Mouse (Mus musculus) MEL (cell line): ENCODE measurements at regions not wholly inside any gene's neighbourhood (a gene's known extent, or its start where the extent isn't known, plus 50 kb on each side); places are given as distances from the start of the nearest gene placed in this dataset.

Experiments
- DNase-seq: peaks from one replicate; pipeline ENCODE4 v3.0.0; 2011; ENCODE audit warnings: low read depth, low spot score
- H3K27ac ChIP-seq: 2 replicates; pipeline ENCODE4 v1.5.1; 2012; ENCODE audit warnings: low read depth, mild to moderate bottlenecking, control low read depth, low read length, moderate library complexity; ENCODE audit not compliant: control insufficient read depth
- H3K27me3 ChIP-seq, 2 experiments: fragments of 150-350 bp in 1 of 2; sonication (generic) in 1 of 2; 2 replicates each; pipeline ENCODE4 v1.6.1; 2012; ENCODE audit warnings: low read length in 2 of 2, mild to moderate bottlenecking in 2 of 2, improper control_type of control experiment in 1 of 2, moderate library complexity in 1 of 2; ENCODE audit not compliant: insufficient read depth in 2 of 2, control insufficient read depth in 1 of 2
- H3K36me3 ChIP-seq, 2 experiments: 2 replicates each; pipeline ENCODE4 v1.6.1; 2012 to 2014; ENCODE audit warnings: low read length in 2 of 2, improper control_type of control experiment in 1 of 2, inconsistent platforms in 1 of 2, mild to moderate bottlenecking in 1 of 2; ENCODE audit not compliant: insufficient read depth in 2 of 2, control insufficient read depth in 1 of 2
- H3K4me1 ChIP-seq, 2 experiments: fragments of 150-350 bp in 1 of 2; sonication (generic) in 1 of 2; 2 replicates each; pipeline ENCODE4 v1.6.1; 2012; ENCODE audit warnings: low read length in 2 of 2, improper control_type of control experiment in 1 of 2, mild to moderate bottlenecking in 1 of 2; ENCODE audit not compliant: insufficient read depth in 2 of 2, control insufficient read depth in 1 of 2
- H3K4me3 ChIP-seq, 2 experiments: fragments of 150-350 bp in 1 of 2; sonication (generic) in 1 of 2; 2 replicates each; pipeline ENCODE4 v1.5.1; 2012; ENCODE audit warnings: low read depth in 2 of 2, low read length in 2 of 2, mild to moderate bottlenecking in 2 of 2, moderate library complexity in 2 of 2, control low read depth in 1 of 2, improper control_type of control experiment in 1 of 2; ENCODE audit not compliant: control insufficient read depth in 1 of 2, insufficient read depth in 1 of 2
- H3K79me2 ChIP-seq: 2 replicates; pipeline ENCODE4 v1.6.1; 2012; ENCODE audit warnings: mild to moderate bottlenecking, low read length, moderate library complexity; ENCODE audit not compliant: control insufficient read depth, poor library complexity, insufficient read depth
- H3K9ac ChIP-seq: 2 replicates; pipeline ENCODE4 v1.6.1; 2012; ENCODE audit warnings: low read depth, mild to moderate bottlenecking, control low read depth, low read length, moderate library complexity; ENCODE audit not compliant: control insufficient read depth, poor library complexity, severe bottlenecking
- H3K9me3 ChIP-seq: fragments of 150-350 bp; sonication (generic); replicated peaks from 2 replicates; pipeline ENCODE4 v1.6.1; 2012; ENCODE audit warnings: mild to moderate bottlenecking, low read length, improper control_type of control experiment, moderate library complexity; ENCODE audit not compliant: insufficient read depth
- CHD2 ChIP-seq: IDR thresholded peaks from 2 replicates; pipeline ENCODE4 v1.6.1; 2011; ENCODE audit warnings: low read length, improper control_type of control experiment
- E2F4 ChIP-seq: IDR thresholded peaks from 2 replicates; pipeline ENCODE4 v1.6.1; 2011; ENCODE audit warnings: low read depth, low read length, improper control_type of control experiment, borderline replicate concordance
- ELF1 ChIP-seq: IDR thresholded peaks from 2 replicates; pipeline ENCODE4 v1.6.1; 2014; ENCODE audit warnings: low read depth, mild to moderate bottlenecking, inconsistent platforms, low read length, improper control_type of control experiment, moderate library complexity
- EP300 ChIP-seq, 2 experiments: IDR thresholded peaks; 2 replicates each; pipeline ENCODE4 v1.6.1; 2011; ENCODE audit warnings: improper control_type of control experiment in 2 of 2, low read length in 2 of 2, low read depth in 1 of 2, mild to moderate bottlenecking in 1 of 2
- ETS1 ChIP-seq: IDR thresholded peaks from 2 replicates; pipeline ENCODE4 v1.6.1; 2012; ENCODE audit warnings: low read depth, mild to moderate bottlenecking, inconsistent platforms, low read length, improper control_type of control experiment, moderate library complexity
- GATA1 ChIP-seq: IDR thresholded peaks from 2 replicates; pipeline ENCODE4 v1.6.1; 2011; ENCODE audit warnings: low read depth, low read length, improper control_type of control experiment
- HCFC1 ChIP-seq: IDR thresholded peaks from 2 replicates; pipeline ENCODE4 v1.6.1; 2012; ENCODE audit warnings: low read depth, mild to moderate bottlenecking, inconsistent platforms, low read length, improper control_type of control experiment, moderate library complexity
- JUND ChIP-seq: IDR thresholded peaks from 2 replicates; pipeline ENCODE4 v1.6.1; 2011; ENCODE audit warnings: low read depth, mild to moderate bottlenecking, improper control_type of control experiment, low read length
- KAT2A ChIP-seq: conservative IDR thresholded peaks from 2 replicates; pipeline ENCODE4 v1.6.1; 2012; ENCODE audit warnings: low read depth, low read length, improper control_type of control experiment, inconsistent platforms
- MAX ChIP-seq: IDR thresholded peaks from 2 replicates; pipeline ENCODE4 v1.6.1; 2011; ENCODE audit warnings: low read length, improper control_type of control experiment
- MAZ ChIP-seq: IDR thresholded peaks from 2 replicates; pipeline ENCODE4 v1.6.1; 2012; ENCODE audit warnings: low read depth, mild to moderate bottlenecking, inconsistent platforms, low read length, improper control_type of control experiment
- MXI1 ChIP-seq: IDR thresholded peaks from 2 replicates; pipeline ENCODE4 v1.6.1; 2011; ENCODE audit warnings: mild to moderate bottlenecking, low read depth, low read length, improper control_type of control experiment
- MYB ChIP-seq: IDR thresholded peaks from 2 replicates; pipeline ENCODE4 v1.6.1; 2011; ENCODE audit warnings: mild to moderate bottlenecking, low read depth, low read length, improper control_type of control experiment
- MYC ChIP-seq: IDR thresholded peaks from 2 replicates; pipeline ENCODE4 v1.6.1; 2011; ENCODE audit warnings: low read depth, mild to moderate bottlenecking, low read length, improper control_type of control experiment, moderate library complexity
- NRF1 ChIP-seq: IDR thresholded peaks from 2 replicates; pipeline ENCODE4 v1.6.1; 2014; ENCODE audit warnings: low read depth, mild to moderate bottlenecking, inconsistent platforms, low read length, improper control_type of control experiment, moderate library complexity; ENCODE audit not compliant: poor library complexity, insufficient read depth, severe bottlenecking
- POLR2AphosphoS2 ChIP-seq: IDR thresholded peaks from 2 replicates; pipeline ENCODE4 v1.6.1; 2011; ENCODE audit warnings: low read length, improper control_type of control experiment
- POLR2AphosphoS5 ChIP-seq: IDR thresholded peaks from 2 replicates; pipeline ENCODE4 v1.6.1; 2012; ENCODE audit warnings: low read depth, borderline replicate concordance, mild to moderate bottlenecking, inconsistent platforms, low read length, moderate library complexity, mixed read lengths
- RCOR1 ChIP-seq: IDR thresholded peaks from 2 replicates; pipeline ENCODE4 v1.6.1; 2012; ENCODE audit warnings: low read depth, mild to moderate bottlenecking, inconsistent platforms, low read length, improper control_type of control experiment
- SIN3A ChIP-seq: IDR thresholded peaks from 2 replicates; pipeline ENCODE4 v1.6.1; 2012; ENCODE audit warnings: low read length, improper control_type of control experiment, inconsistent platforms
- TAL1 ChIP-seq: IDR thresholded peaks from 2 replicates; pipeline ENCODE4 v1.6.1; 2012; ENCODE audit warnings: mild to moderate bottlenecking, inconsistent platforms, low read length, moderate library complexity, mixed read lengths
- UBTF ChIP-seq: IDR thresholded peaks from 2 replicates; pipeline ENCODE4 v1.6.1; 2012; ENCODE audit warnings: low read depth, mild to moderate bottlenecking, inconsistent platforms, low read length, improper control_type of control experiment, moderate library complexity, borderline replicate concordance; ENCODE audit not compliant: insufficient read depth
- USF2 ChIP-seq, 2 experiments: IDR thresholded peaks; 2 replicates each; pipeline ENCODE4 v1.6.1; 2011 to 2012; ENCODE audit warnings: improper control_type of control experiment in 2 of 2, low read length in 2 of 2, borderline replicate concordance in 1 of 2, inconsistent platforms in 1 of 2, low read depth in 1 of 2, mild to moderate bottlenecking in 1 of 2; ENCODE audit not compliant: insufficient read depth in 1 of 2
- ZKSCAN1 ChIP-seq: IDR thresholded peaks from 2 replicates; pipeline ENCODE4 v1.6.1; 2012; ENCODE audit warnings: low read depth, mild to moderate bottlenecking, inconsistent platforms, low read length, improper control_type of control experiment, moderate library complexity
- ZMIZ1 ChIP-seq: IDR thresholded peaks from 2 replicates; pipeline ENCODE4 v1.6.1; 2012; ENCODE audit warnings: low read depth, mild to moderate bottlenecking, inconsistent platforms, low read length, improper control_type of control experiment, moderate library complexity
- ZNF384 ChIP-seq: IDR thresholded peaks from 2 replicates; pipeline ENCODE4 v1.6.1; 2012; ENCODE audit warnings: low read depth, mild to moderate bottlenecking, inconsistent platforms, low read length, improper control_type of control experiment

DNA sequence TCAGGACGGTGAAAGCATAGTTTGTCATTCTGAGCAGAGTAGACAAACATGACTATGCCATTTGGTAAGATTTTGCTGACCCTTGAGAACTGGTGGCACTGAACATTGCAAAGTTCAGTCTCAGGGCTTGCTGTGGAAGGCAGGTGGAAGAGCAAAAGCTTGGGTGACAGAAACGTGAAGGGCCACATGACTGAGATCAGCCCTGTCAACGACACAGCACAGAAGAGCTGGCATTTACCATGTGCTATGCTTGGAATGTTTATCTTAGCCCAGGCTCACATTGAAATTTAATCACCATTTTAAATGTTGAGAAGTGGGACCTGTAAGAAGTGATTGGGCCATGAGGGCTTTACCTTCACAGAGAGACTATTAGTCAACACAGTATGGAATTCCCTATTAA lies 81.7 kb upstream of the 2610301B20Rik start:
- no peak for TF ChIP-seq GATA1
- no peak for TF ChIP-seq CHD2
- TF ChIP-seq E2F4: no peak
- TF ChIP-seq HCFC1: no peak
- TF ChIP-seq UBTF: no peak
- no peak for TF ChIP-seq MXI1
- TF ChIP-seq RCOR1: no peak
- TF ChIP-seq MYC: no peak
- TF ChIP-seq ELF1: no peak
- TF ChIP-seq KAT2A: no peak
- no peak for TF ChIP-seq USF2 (IDR thresholded peaks at IDR 0.05; ENCODE audit: borderline replicate concordance in 1 of 2, insufficient read depth in 1 of 2, low read depth in 1 of 2, low read length in 2 of 2)
- TF ChIP-seq SIN3A: no peak
- TF ChIP-seq TAL1: no peak
- TF ChIP-seq JUND: no peak
- no peak for TF ChIP-seq POLR2AphosphoS2
- TF ChIP-seq POLR2AphosphoS5: no peak
- TF ChIP-seq EP300 (IDR thresholded peaks at IDR 0.05; ENCODE audit: low read depth in 1 of 2, low read length in 2 of 2): no peak
- no peak for TF ChIP-seq MYB
- TF ChIP-seq MAZ: no peak
- no peak for TF ChIP-seq MAX
- no peaks in the 10 kb centered on the region for H3K79me2 ChIP-seq
- H3K9ac ChIP-seq: no peak overlapping the region
- H3K36me3 ChIP-seq: no peaks in the 10 kb centered on the region
- H3K4me1 ChIP-seq: no peaks in the 10 kb centered on the region
- H3K27ac ChIP-seq: no peak overlapping the region
- DNase-seq: no peak
- H3K27me3 ChIP-seq: peaks cover 0 to 1% of the 10 kb centered on the region in 2 experiments; a peak in 1 of 4 replicates
- no peaks in the 10 kb centered on the region for H3K9me3 ChIP-seq
- no peak overlapping the region for H3K4me3 ChIP-seq

DNA sequence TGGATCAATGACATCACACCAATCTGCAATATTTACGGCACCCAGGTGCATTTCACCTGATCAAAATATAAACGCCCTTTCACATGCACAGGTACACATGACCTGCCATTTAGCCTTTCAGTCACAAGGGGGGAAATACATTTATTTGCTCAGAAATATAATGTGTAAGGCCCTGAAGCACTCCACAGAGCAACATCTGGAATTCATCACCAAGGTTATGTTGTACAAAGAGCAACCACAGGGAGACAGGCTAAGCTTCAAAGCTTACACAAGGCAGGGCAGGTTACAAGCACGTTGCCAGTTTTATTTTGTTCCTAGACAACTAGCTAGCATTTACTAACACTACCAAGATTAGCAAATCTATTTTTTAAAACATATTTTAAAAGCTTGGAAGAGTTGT lies 79.8 kb upstream of the 2610301B20Rik start:
- no peak for TF ChIP-seq ZNF384
- TF ChIP-seq MYC: no peak
- no peak for TF ChIP-seq MXI1
- TF ChIP-seq ZMIZ1: no peak
- TF ChIP-seq JUND: no peak
- no peak for TF ChIP-seq POLR2AphosphoS2
- TF ChIP-seq NRF1: no peak
- no peak for TF ChIP-seq ZKSCAN1
- no peak for TF ChIP-seq CHD2
- no peak for TF ChIP-seq TAL1
- no peak for TF ChIP-seq ETS1
- no peak overlapping the region for H3K9ac ChIP-seq

More for the DNA sequence above, 79.8 kb upstream of the 2610301B20Rik start:
- H3K79me2 ChIP-seq: no peaks in the 10 kb centered on the region
- no peaks in the 10 kb centered on the region for H3K4me1 ChIP-seq
- H3K4me3 ChIP-seq: no peak overlapping the region
- no peak overlapping the region for H3K27ac ChIP-seq
- H3K27me3 ChIP-seq: peaks cover 0 to 1% of the 10 kb centered on the region in 2 experiments; a peak in 1 of 4 replicates
- no peaks in the 10 kb centered on the region for H3K36me3 ChIP-seq
- no peak for DNase-seq
- H3K9me3 ChIP-seq: no peaks in the 10 kb centered on the region
